Mouse (Mus musculus): ENCODE measurements around the gene 1700025C18Rik. TPM values are rescaled to one million over a fixed set of nuclear protein-coding genes. Genes with fewer than 3 reads are reported as not detected.
A peak's percentile ranks its signal among the peaks of the same experiment; 100 is the strongest.

Gene 1700025C18Rik
- polyA plus RNA-seq, 1 experiment from 2014 or later: not detected

DNA sequence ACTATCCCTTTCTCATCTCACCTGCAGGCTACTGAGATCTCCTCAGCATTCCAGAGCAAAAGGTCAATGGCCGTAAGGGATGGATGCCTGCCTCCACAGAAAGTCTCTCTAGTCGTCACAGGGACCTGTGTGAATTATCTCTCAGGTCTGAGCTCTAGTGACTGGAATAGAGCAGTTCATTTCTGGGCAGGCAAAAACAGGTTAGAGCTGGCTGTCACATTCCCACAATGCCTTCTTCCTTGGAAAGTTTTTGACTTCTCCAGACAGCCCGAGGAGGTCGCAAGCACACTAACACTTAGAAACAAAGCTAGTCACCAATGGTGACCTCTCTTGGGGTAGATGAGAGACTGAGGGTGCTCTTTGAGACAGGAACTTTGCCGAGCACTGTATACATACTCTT is 48.4 kb downstream of the 1700025C18Rik start:
- Histone ChIP-seq H3K4me2 (no peak overlapping the region), H3K4me1 (ENCODE audit: insufficient read depth) (no peaks in the 10 kb centered on the region), H3K9me3 (ENCODE audit: low read depth, low read length) (no peaks in the 10 kb centered on the region), H3K9ac (no peak overlapping the region), H3K4me3 (ENCODE audit: low read depth, low read length) (no peak overlapping the region), H3K27ac (ENCODE audit: low read depth) (no peak overlapping the region), H3K27me3 (ENCODE audit: insufficient read depth, low read length) (no peaks in the 10 kb centered on the region), H3K36me3 (ENCODE audit: insufficient read depth) (no peaks in the 10 kb centered on the region)
- DNase-seq (no peak), ATAC-seq (ENCODE audit: insufficient read depth) (no peak)
- TF ChIP-seq CTCF (IDR thresholded peaks at IDR 0.05; ENCODE audit: low read depth): no peak
- 71% methylated on average over 5 of the region's 5 CpGs for WGBS

DNA sequence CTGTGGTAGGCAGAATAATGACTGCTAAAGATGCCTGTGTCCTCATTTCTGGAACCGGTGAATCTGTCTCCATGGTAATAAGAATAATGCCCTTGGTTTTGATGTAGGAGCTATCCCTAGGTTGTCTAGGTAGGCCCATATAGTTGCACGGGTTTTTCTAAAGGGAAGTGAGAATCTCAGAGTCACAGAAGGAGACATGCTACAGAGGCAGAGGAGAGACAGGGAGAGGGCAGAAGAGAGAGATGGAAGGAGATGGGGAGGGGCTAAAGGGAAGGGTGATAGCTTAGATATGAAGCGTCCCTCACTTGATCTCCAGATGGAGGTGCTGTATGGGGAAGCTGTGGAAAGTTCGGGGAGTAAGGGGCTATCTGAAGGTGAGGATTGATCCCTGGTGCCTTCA is 53.1 kb downstream of the 1700025C18Rik start:
- TF ChIP-seq CTCF (IDR thresholded peaks at IDR 0.05; ENCODE audit: low read depth): no peak
- 63% methylated on average over 4 of the region's 4 CpGs for WGBS
- no peak overlapping the region for H3K4me2 ChIP-seq
- DNase-seq (no peak), ATAC-seq (ENCODE audit: insufficient read depth) (no peak)
- H3K27ac ChIP-seq (ENCODE audit: low read depth): no peak overlapping the region
- no peaks in the 10 kb centered on the region for H3K36me3 ChIP-seq (ENCODE audit: insufficient read depth)
- H3K27me3 ChIP-seq (ENCODE audit: insufficient read depth, low read length): no peaks in the 10 kb centered on the region
- H3K9me3 ChIP-seq (ENCODE audit: low read depth, low read length): no peaks in the 10 kb centered on the region
- peaks cover 9% of the 10 kb centered on the region for H3K4me1 ChIP-seq (ENCODE audit: insufficient read depth)
- H3K4me3 ChIP-seq (ENCODE audit: low read depth, low read length): no peak overlapping the region
- no peak overlapping the region for H3K9ac ChIP-seq

DNA sequence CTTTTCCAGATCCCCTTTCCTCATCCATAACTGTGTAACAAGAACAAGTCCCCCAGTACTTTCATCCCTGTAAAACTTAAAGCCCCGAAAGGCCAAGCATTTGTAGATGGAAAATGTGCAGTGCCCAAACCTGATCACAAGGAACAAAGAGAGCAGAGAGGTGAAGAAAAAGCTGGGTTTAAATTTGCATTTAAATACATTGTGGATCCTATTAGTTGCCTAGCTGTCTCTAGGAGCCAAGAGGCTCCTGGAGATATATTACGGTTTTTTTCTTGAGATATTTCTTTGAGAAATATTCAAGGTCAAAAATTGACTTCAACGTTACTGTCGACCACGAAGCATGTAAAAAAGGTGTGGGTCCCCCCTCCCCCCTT is 55.5 kb downstream of the 1700025C18Rik start:
- Histone ChIP-seq H3K4me1 (ENCODE audit: insufficient read depth) (peaks cover 9% of the 10 kb centered on the region), H3K9ac (no peak overlapping the region), H3K36me3 (ENCODE audit: insufficient read depth) (no peaks in the 10 kb centered on the region), H3K27ac (ENCODE audit: low read depth) (no peak overlapping the region), H3K9me3 (ENCODE audit: low read depth, low read length) (no peaks in the 10 kb centered on the region), H3K27me3 (ENCODE audit: insufficient read depth, low read length) (no peaks in the 10 kb centered on the region), H3K4me2 (peak overlapping the region; percentile 82), H3K4me3 (ENCODE audit: low read depth, low read length) (peak overlapping the region; percentile 94)
- no peak for ATAC-seq (ENCODE audit: insufficient read depth)
- 43% methylated on average over 5 of the region's 5 CpGs for WGBS
- no peak for DNase-seq
- TF ChIP-seq CTCF (IDR thresholded peaks at IDR 0.05; ENCODE audit: low read depth): no peak

GRCm38 (mm10) chr2:165034131-165035057 is 56.2 kb downstream of the 1700025C18Rik start, which contains the start of gene Ncoa5:
Ncoa5 (minus strand) TSS chr2:165034867.
- H3K36me3 ChIP-seq (ENCODE audit: insufficient read depth): no peaks in the 10 kb centered on the region
- TF ChIP-seq CTCF (IDR thresholded peaks at IDR 0.05; ENCODE audit: low read depth): peak; percentile 4; the same call in 1 of the 2 replicates
- WGBS: under 1% methylated on average over 100 of the region's 111 CpGs
- H3K4me2 ChIP-seq: peak within 1 kb of the TSS; percentile 82
- H3K9me3 ChIP-seq (ENCODE audit: low read depth, low read length): no peaks in the 10 kb centered on the region
- peak; percentile 98 for ATAC-seq (ENCODE audit: insufficient read depth)
- peak within 1 kb of the TSS; percentile 72 for H3K27ac ChIP-seq (ENCODE audit: low read depth)
- peak within 1 kb of the TSS; percentile 94 for H3K4me3 ChIP-seq (ENCODE audit: low read depth, low read length)
- peaks cover 9% of the 10 kb centered on the region for H3K4me1 ChIP-seq (ENCODE audit: insufficient read depth)
- no peaks in the 10 kb centered on the region for H3K27me3 ChIP-seq (ENCODE audit: insufficient read depth, low read length)
- peak within 1 kb of the TSS; percentile 95 for H3K9ac ChIP-seq
- DNase-seq: peak; percentile 99

- Histone ChIP-seq H3K36me3 (ENCODE audit: insufficient read depth) (no peaks in the 10 kb centered on the region), H3K4me3 (ENCODE audit: low read depth, low read length) (peak overlapping the region; percentile 94), H3K9me3 (ENCODE audit: low read depth, low read length) (no peaks in the 10 kb centered on the region), H3K27ac (ENCODE audit: low read depth) (no peak overlapping the region), H3K4me2 (peak overlapping the region; percentile 82), H3K4me1 (ENCODE audit: insufficient read depth) (peaks cover 9% of the 10 kb centered on the region), H3K27me3 (ENCODE audit: insufficient read depth, low read length) (no peaks in the 10 kb centered on the region), H3K9ac (peak overlapping the region; percentile 95)
- WGBS: 18% methylated on average over 6 of the region's 6 CpGs
- ATAC-seq (ENCODE audit: insufficient read depth): no peak
- TF ChIP-seq CTCF (IDR thresholded peaks at IDR 0.05; ENCODE audit: low read depth): no peak
- DNase-seq: peak; percentile 10
Measured at GRCm38 (mm10) chr2:165033306-165033705, 57.2 kb downstream of the 1700025C18Rik start.

DNA sequence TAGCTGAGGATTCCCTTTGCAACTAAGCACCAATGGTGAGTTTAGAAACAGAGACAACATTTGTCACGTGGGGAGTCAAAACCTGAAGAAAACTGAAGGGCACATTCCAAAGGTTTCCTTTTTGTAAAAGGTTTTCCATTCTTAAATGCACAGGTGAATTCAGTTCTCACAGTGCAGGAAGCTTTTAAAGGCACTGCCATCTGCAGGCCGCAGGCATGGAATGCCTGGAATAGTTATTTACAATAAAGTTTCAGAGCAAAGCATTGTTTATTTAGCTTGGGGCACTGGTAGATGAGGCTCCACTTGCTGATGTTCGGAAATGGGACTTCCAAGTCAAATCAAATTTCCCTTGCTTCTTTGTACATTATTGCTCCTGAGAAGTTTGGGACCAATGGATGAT is 58.0 kb downstream of the 1700025C18Rik start:
- DNase-seq (peak; percentile 46), ATAC-seq (ENCODE audit: insufficient read depth) (no peak)
- TF ChIP-seq CTCF (IDR thresholded peaks at IDR 0.05; ENCODE audit: low read depth): peak; percentile 28; the same call in 1 of the 2 replicates
- peaks cover 9% of the 10 kb centered on the region for H3K4me1 ChIP-seq (ENCODE audit: insufficient read depth)
- no peak overlapping the region for H3K9ac ChIP-seq
- H3K4me2 ChIP-seq: peak overlapping the region; percentile 82
- peak overlapping the region; percentile 94; the same call in 1 of the 2 replicates for H3K4me3 ChIP-seq (ENCODE audit: low read depth, low read length)
- no peaks in the 10 kb centered on the region for H3K9me3 ChIP-seq (ENCODE audit: low read depth, low read length)
- 34% methylated on average over 3 of the region's 3 CpGs for WGBS
- H3K36me3 ChIP-seq (ENCODE audit: insufficient read depth): no peaks in the 10 kb centered on the region
- H3K27ac ChIP-seq (ENCODE audit: low read depth): no peak overlapping the region
- no peaks in the 10 kb centered on the region for H3K27me3 ChIP-seq (ENCODE audit: insufficient read depth, low read length)

Other genes starting within 250 kb of the 1700025C18Rik start
- gene Pltp, start 233.0 kb downstream of the 1700025C18Rik start, polyA plus RNA-seq (2014; fragmentation: Nextera tagmentation; extraction: Ambion mirVana): 122 and 126 TPM in 2 replicates
- 76.9 and 83.0 TPM in 2 replicates for gene Pcif1, start 211.4 kb downstream of the 1700025C18Rik start, polyA plus RNA-seq (2014; fragmentation: Nextera tagmentation; extraction: Ambion mirVana)
- 14.8 and 15.8 TPM in 2 replicates for gene Zfp335, start 179.0 kb downstream of the 1700025C18Rik start, polyA plus RNA-seq (2014; fragmentation: Nextera tagmentation; extraction: Ambion mirVana)
- gene Mmp9, start 150.0 kb downstream of the 1700025C18Rik start, polyA plus RNA-seq (2014; fragmentation: Nextera tagmentation; extraction: Ambion mirVana): 0.24 and 0.25 TPM in 2 replicates
- 0.57 and 1.6 TPM in 2 replicates for gene Slc12a5, start 129.9 kb downstream of the 1700025C18Rik start, polyA plus RNA-seq (2014; fragmentation: Nextera tagmentation; extraction: Ambion mirVana)
- 72.8 and 81.6 TPM in 2 replicates for gene Ncoa5, start 55.9 kb downstream of the 1700025C18Rik start, polyA plus RNA-seq (2014; fragmentation: Nextera tagmentation; extraction: Ambion mirVana)
- 20.3 and 22.1 TPM in 2 replicates for gene Cd40, start 35.1 kb downstream of the 1700025C18Rik start, polyA plus RNA-seq (2014; fragmentation: Nextera tagmentation; extraction: Ambion mirVana)
- 0.72 and 1.5 TPM in 2 replicates for gene Cdh22, start 144.1 kb upstream of the 1700025C18Rik start, polyA plus RNA-seq (2014; fragmentation: Nextera tagmentation; extraction: Ambion mirVana)
- 51.9 and 52.3 TPM in 2 replicates for gene Slc35c2, start 197.1 kb upstream of the 1700025C18Rik start, polyA plus RNA-seq (2014; fragmentation: Nextera tagmentation; extraction: Ambion mirVana)
- 79.2 and 82.2 TPM in 2 replicates for gene Elmo2, start 235.7 kb upstream of the 1700025C18Rik start, polyA plus RNA-seq (2014; fragmentation: Nextera tagmentation; extraction: Ambion mirVana)

All from lung, embryonic 14.5 days (tissue).